Mouse (Mus musculus) ovary, adult 2 months (tissue): ENCODE measurements around the gene Ngfr. TPM values are rescaled to one million over a fixed set of nuclear protein-coding genes. Genes with fewer than 3 reads are reported as not detected.

ENCODE experiments used
- polyA plus RNA-seq: library from polyadenylated mRNA; depleted of rRNA; stranded (reverse); fragments of >200 nt; gene quantifications from 2 replicates; pipeline ENCODE4 v1.2.3, GENCODE M21; 2012; rRNA removed

The Ngfr gene
- 40.6 and 81.6 TPM in 2 replicates for polyA plus RNA-seq

GRCm38 (mm10) chr11:95587423-95587951 is at the start of gene Ngfr:
Ngfr (minus strand) TSS chr11:95587735.

Other genes with a start within 250 kb of the Ngfr start
- 82.1 and 102 TPM in 2 replicates for gene Slc35b1, start 203.0 kb downstream of the Ngfr start, polyA plus RNA-seq
- 71.3 and 74.6 TPM in 2 replicates for gene Spop, start 173.7 kb downstream of the Ngfr start, polyA plus RNA-seq
- 2.6 and 3.4 TPM in 2 replicates for gene Nxph3, start 73.2 kb downstream of the Ngfr start, polyA plus RNA-seq
- gene Phb, start 79.2 kb upstream of the Ngfr start, polyA plus RNA-seq: 94.8 and 153 TPM in 2 replicates
- gene Zfp652, start 124.9 kb upstream of the Ngfr start, polyA plus RNA-seq: 22.4 and 35.5 TPM in 2 replicates
- not detected in 2 replicates for gene B130006D01Rik, start 135.9 kb upstream of the Ngfr start, polyA plus RNA-seq
- gene Phospho1, start 236.8 kb upstream of the Ngfr start, polyA plus RNA-seq: 26.5 and 29.5 TPM in 2 replicates
- gene Gngt2, start 249.5 kb upstream of the Ngfr start, polyA plus RNA-seq: 2.4 and 3.6 TPM in 2 replicates